Mouse (Mus musculus) CD4-positive naive resting alpha-beta T cell, adult 57 days (primary cell): ENCODE results near the gene Olfr410. TPM values are rescaled to one million over a fixed set of nuclear protein-coding genes. Genes with fewer than 3 reads are reported as not detected.

Experiments
- total RNA-seq: library from RNA; stranded (reverse); gene quantifications from one replicate; pipeline ENCODE4 v1.2.4, GENCODE M21; 2023

Olfr410 gene
- total RNA-seq = not detected

DNA sequence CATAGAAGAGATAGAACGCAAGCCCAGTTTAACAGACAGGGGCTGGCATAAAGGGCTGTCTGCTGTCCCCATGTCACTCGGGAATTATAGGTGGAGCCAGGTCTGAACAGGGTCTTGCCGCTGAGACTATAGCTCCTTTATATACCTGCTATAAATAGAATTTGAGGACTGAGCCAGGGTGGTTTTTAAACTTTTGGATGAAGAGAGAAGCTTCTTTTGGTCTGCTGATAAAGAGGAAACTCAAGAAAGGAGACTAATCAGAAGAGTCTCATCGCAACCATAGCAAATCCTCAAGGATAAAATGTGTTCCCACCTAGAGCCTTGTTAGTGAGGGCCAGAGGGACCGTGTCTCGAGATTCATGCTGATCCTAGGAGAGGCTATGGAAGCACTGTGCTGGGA lies at the start of gene Olfr410:
Gene Olfr410 (minus strand): TSS at position 101 of the 400 bp plus-strand sequence.

DNA sequence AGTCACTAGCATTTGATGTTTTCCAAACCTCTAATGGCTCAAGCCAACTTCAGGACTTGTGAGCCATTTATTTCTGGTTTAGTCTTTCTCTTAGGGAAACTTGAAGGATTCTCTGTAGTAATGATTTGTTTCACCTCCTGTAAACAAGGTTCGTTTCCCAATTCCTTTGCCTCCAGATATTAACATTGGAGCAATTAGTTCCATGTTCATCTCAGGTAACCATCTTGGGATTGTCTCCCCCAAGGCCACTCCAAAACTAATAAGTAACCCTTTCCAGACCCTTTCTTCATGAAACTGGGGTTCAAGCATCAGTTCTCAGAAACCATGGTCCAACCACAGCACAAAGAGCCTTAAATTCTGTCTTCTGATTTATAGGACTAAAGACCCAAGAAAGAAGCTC lies 23.9 kb upstream of the Olfr410 start, which contains the start of gene Olfr412:
Gene Olfr412 (plus strand): TSS at position 301 of the 400 bp plus-strand sequence.

DNA sequence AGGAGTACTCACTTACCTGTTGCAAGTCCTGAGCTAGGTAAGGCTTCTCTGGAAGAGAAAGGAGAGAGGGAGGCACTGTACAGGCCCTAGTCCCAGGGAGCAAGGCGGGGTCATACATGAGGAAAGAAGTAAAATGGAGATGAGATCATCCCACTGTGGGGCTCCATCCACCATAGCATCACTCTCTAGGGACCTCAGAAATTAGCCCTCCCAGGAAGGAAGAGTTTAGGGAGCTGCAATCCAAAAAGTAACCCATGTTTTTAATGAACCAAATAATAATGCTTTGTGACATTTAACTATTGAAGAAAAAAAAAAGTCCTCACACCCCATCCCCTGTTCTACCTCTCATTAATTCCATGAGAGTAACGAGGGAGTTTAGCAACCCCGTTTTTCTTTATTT lies 14.7 kb upstream of the Olfr410 start, which contains the start of gene Olfr411:
Gene Olfr411 (minus strand): TSS at position 101 of the 400 bp plus-strand sequence.

DNA sequence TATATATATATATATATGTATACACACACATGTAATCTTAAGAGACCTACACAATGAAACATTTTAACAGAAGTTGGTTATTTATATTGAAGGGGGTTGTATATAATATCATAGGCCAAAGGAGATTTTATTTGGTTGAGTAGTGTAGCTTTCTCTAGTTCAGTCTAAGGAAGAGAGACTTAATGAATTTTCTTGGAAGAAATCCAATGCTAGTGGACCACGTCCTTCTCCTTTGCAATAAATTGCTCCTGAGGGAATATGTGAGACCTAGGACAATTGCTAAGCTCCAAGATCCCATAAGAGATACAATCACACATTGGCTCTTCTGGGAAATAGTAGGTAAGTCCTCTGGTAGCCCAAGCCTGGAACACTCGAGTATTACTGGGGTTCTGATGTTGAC lies 54.4 kb downstream of the Olfr410 start, which contains the start of gene Olfr59:
Gene Olfr59 (plus strand): TSS at position 301 of the 400 bp plus-strand sequence.

Other genes starting within 250 kb of the Olfr410 start
- gene Olfr401, start 224.3 kb downstream of the Olfr410 start, total RNA-seq = not detected
- not detected for gene Olfr402, start 184.5 kb downstream of the Olfr410 start, total RNA-seq
- not detected for gene Olfr403, start 151.8 kb downstream of the Olfr410 start, total RNA-seq
- not detected for gene Olfr43, start 126.7 kb downstream of the Olfr410 start, total RNA-seq
- not detected for gene Olfr406, start 78.2 kb downstream of the Olfr410 start, total RNA-seq
- not detected for gene Olfr59, start 54.3 kb downstream of the Olfr410 start, total RNA-seq
- gene Olfr411, start 14.6 kb upstream of the Olfr410 start, total RNA-seq = not detected
- gene Olfr412, start 24.0 kb upstream of the Olfr410 start, total RNA-seq = not detected